Mouse (Mus musculus): Measurements from ENCODE around the gene Fam84a. TPM values are rescaled to one million over a fixed set of nuclear protein-coding genes. Genes with fewer than 3 reads are reported as not detected.

Fam84a gene
- polyA plus RNA-seq (2014; fragmentation: Illumina TruSeq; extraction: RNeasy Lipid Tissue Mini Kit (QIAGEN cat#74804); ENCODE audit: low read depth, low replicate concordance) = 18.9 TPM

GRCm38 (mm10) chr12:14151921-14152320 lies at the start of gene Fam84a:
Gene Fam84a, minus strand, starts transcription at chr12:14152054.

